Mouse (Mus musculus) layer of hippocampus, adult 9-10 months (tissue): Measurements from ENCODE around the gene Syt15.
A peak's percentile ranks its signal among the peaks of the same experiment; 100 is the strongest.
"Not testable (repeated sequence)": the region's sequence is repeated elsewhere in the genome, so short reads cannot be mapped to it uniquely, and the experiment has no call there.

Experiments used
- DNase-seq: peaks from one replicate; pipeline ENCODE4 v3.0.0; 2022; ENCODE audit warnings: low spot score

Syt15 gene

GRCm38 (mm10) chr14:34228830-34229506 lies 9.6 kb downstream of the Syt15 start:
- no peak for DNase-seq

- no peak for DNase-seq
These were observed 12.9 kb downstream of the Syt15 start for GRCm38 (mm10) chr14:34232340-34232739.

GRCm38 (mm10) chr14:34232866-34233680 lies 13.7 kb downstream of the Syt15 start:
- no peak for DNase-seq

DNA sequence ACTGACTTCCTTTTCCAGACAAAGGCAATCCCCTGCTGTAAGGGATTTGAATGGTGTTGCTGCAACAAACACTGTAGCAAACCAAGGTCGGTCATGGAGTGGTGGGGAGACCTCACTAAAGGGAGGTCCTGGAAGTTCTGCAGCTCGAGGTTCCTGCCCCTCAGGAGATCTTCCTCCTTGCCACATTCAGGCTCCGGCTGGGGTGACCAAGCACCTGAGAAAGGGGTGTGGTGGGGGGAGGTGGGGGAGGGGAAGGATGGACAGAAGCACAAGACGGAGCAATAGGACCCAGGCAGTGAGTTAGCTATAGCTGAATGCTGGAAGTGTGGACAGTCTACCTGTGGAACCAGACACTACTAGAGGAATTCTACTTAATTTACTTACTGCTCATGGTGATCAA lies 14.5 kb downstream of the Syt15 start:
- no peak for DNase-seq

- peak; percentile 9 for DNase-seq
These were observed 15.4 kb downstream of the Syt15 start for GRCm38 (mm10) chr14:34234630-34235380.

GRCm38 (mm10) chr14:34240263-34240662 lies 20.9 kb downstream of the Syt15 start:
- no peak for DNase-seq

- DNase-seq, result no peak
These were observed 21.3 kb downstream of the Syt15 start for GRCm38 (mm10) chr14:34240676-34241075.

DNA sequence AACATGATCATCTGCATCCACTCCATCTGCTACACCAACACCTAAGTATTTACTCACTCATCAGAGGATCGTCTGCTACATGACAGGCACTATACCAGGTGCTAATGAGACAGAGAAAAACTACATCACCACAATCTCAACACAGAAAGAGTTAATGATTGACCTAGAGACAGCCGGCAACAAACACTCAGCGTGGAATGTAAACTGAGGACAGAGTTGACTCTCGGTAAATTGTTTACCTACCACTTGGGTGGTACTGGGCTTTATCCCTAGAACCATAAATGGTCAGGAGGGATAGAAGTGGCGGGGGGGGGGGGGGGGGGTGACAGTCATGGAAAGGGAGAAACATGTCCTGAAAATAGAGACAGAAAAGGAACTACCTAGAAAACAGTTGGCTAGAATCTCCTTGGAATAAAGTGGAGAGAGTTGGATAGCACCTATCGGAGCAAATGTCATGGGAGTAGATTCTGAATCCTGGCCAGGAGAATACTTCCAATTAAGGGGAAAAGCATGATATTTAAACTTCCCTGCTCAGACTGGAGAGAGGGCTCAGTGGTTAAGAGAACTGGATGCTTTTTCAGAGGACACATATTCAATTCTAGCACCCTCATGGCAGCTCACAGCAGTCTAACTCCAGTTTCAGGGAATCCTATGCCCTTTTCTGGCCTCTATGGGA lies 33.2 kb downstream of the Syt15 start:
- no peak for DNase-seq

GRCm38 (mm10) chr14:34253261-34253660 lies 33.9 kb downstream of the Syt15 start:
- DNase-seq, result no peak

- not testable (repeated sequence) for DNase-seq
These were observed 39.1 kb downstream of the Syt15 start for GRCm38 (mm10) chr14:34258525-34258924.

DNA sequence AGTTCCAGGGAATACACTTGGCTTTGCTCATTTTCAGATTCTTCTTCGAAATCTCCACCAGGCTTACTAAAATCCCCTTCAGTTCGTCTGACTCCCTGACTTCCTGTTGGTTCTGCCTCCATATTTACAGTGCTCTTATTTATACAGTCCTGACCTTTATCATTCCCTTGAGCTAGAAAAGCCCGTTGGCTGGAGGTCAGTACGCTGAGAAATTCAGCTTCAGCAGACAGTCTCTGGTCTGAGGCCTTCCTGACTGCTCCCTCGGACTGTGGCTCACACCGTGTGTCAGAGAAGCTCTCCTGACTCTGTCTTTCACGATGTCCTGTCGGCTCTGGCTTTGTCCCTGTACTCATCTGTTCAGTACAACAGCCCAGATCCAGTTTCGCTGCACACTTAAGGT lies 48.7 kb downstream of the Syt15 start:
- DNase-seq, result no peak

- DNase-seq, result no peak
These were observed 53.9 kb downstream of the Syt15 start for GRCm38 (mm10) chr14:34273280-34273679.

- DNase-seq, result no peak
These were observed 54.7 kb downstream of the Syt15 start for GRCm38 (mm10) chr14:34274141-34274540.

DNA sequence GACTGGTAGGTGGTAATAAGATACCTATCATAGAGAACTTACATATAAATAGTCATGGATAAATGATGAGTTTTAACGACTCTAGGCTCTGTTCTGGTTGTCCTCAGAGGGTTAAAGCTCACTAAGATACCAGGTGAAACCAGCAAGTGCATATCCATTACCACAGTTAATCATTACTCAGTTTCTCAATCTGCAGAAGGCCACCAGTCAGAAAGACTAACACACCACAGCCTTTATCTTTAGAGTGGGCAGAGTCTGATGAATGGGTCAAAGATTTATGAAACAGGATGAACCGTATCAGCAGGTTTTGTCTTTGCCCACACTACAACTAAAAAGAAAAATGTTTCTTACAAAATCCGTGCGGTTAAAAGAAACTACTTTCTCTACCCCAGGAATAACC lies 55.8 kb downstream of the Syt15 start:
- DNase-seq, result no peak

DNA sequence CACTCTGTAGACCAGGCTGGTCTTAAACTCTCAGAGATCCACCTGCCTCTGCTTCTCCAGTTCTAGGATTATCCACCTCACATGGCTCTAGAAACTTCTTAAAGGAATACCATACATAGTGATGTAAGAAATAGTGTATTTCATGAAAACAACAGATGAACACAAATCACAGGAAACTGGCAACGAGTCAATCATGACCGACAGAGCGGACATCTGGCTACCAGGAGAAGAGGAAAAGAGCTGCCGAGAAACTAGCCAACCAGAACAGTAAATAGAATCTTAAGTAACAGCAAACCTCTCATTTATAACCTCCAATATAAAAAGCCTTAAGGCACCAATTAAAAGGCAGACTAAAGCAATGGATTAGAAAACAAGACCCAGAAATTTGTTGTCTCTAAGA lies 60.3 kb downstream of the Syt15 start:
- DNase-seq, result no peak
